Mouse (Mus musculus) CD4-positive, CD25-positive, alpha-beta regulatory T cell, adult 4 months (primary cell): ENCODE measurements around the gene Shb. TPM values are rescaled to one million over a fixed set of nuclear protein-coding genes. Genes with fewer than 3 reads are reported as not detected.

Experiments
- ATAC-seq: one replicate; pipeline ENCODE4 v1.8.0; 2017
- polyA plus RNA-seq, 2 experiments: library from polyadenylated mRNA; unstranded; fragments of 100-300 nt; shearing (Covaris generic); gene quantifications; one replicate each; pipeline ENCODE4 v1.2.1; 2017

Shb gene
- polyA plus RNA-seq, 2 experiments from 2014 or later = 0.34 TPM; not detected in 1

GRCm38 (mm10) chr4:45480595-45480994, 51.7 kb downstream of the Shb start:
- ATAC-seq = no peak

- no peak for ATAC-seq
These were observed 52.8 kb downstream of the Shb start for GRCm38 (mm10) chr4:45479433-45479832.

- ATAC-seq = no peak
These were observed 54.1 kb downstream of the Shb start for GRCm38 (mm10) chr4:45478178-45478577.

GRCm38 (mm10) chr4:45477047-45477446, 55.2 kb downstream of the Shb start:
- ATAC-seq = no peak

- ATAC-seq = no peak
These were observed 57.4 kb downstream of the Shb start for GRCm38 (mm10) chr4:45474832-45475231.

- ATAC-seq = no peak
These were observed 58.1 kb downstream of the Shb start for GRCm38 (mm10) chr4:45474131-45474530.

GRCm38 (mm10) chr4:45473129-45473528, 59.1 kb downstream of the Shb start:
- ATAC-seq = no peak

GRCm38 (mm10) chr4:45472706-45473105, 59.6 kb downstream of the Shb start:
- ATAC-seq = no peak

GRCm38 (mm10) chr4:45471654-45472556, 60.4 kb downstream of the Shb start:
- no peak for ATAC-seq

- ATAC-seq = no peak
These were observed 63.2 kb downstream of the Shb start for GRCm38 (mm10) chr4:45469057-45469456.

GRCm38 (mm10) chr4:45468507-45468906, 63.8 kb downstream of the Shb start:
- no peak for ATAC-seq

GRCm38 (mm10) chr4:45467115-45467912, 65.0 kb downstream of the Shb start:
- no peak for ATAC-seq

GRCm38 (mm10) chr4:45464941-45465340, 67.3 kb downstream of the Shb start:
- no peak for ATAC-seq

GRCm38 (mm10) chr4:45464528-45464927, 67.7 kb downstream of the Shb start:
- ATAC-seq = no peak

GRCm38 (mm10) chr4:45464123-45464522, 68.1 kb downstream of the Shb start:
- no peak for ATAC-seq

- ATAC-seq = no peak
These were observed 69.6 kb downstream of the Shb start for GRCm38 (mm10) chr4:45462628-45463027.

GRCm38 (mm10) chr4:45461661-45462060, 70.6 kb downstream of the Shb start:
- no peak for ATAC-seq

GRCm38 (mm10) chr4:45459375-45459774, 72.9 kb downstream of the Shb start:
- no peak for ATAC-seq

GRCm38 (mm10) chr4:45457543-45457942, 74.7 kb downstream of the Shb start:
- no peak for ATAC-seq

GRCm38 (mm10) chr4:45455001-45455400, 77.3 kb downstream of the Shb start:
- no peak for ATAC-seq

GRCm38 (mm10) chr4:45453271-45453851, 78.9 kb downstream of the Shb start:
- ATAC-seq = peak; percentile 45

- no peak for ATAC-seq
These were observed 79.6 kb downstream of the Shb start for GRCm38 (mm10) chr4:45452569-45453111.

GRCm38 (mm10) chr4:45449012-45449411, 83.3 kb downstream of the Shb start:
- no peak for ATAC-seq
